Mouse (Mus musculus) stomach, postnatal 0 days (tissue): ENCODE data around the gene Coq2. TPM values are rescaled to one million over a fixed set of nuclear protein-coding genes. Genes with fewer than 3 reads are reported as not detected.

Experiments
- ATAC-seq: fragments of 200-750 bp; cut with Nextera tagmentation; 2 replicates; pipeline ENCODE4 v1.8.0; 2017; ENCODE audit not compliant: low FRiP score, low TSS enrichment
- DNase-seq: peaks from one replicate; pipeline ENCODE4 v3.0.0-alpha.2; 2016; ENCODE audit warnings: low spot score
- H3K27ac ChIP-seq: fragments of 300-500 bp; sonication (generic); replicated peaks from 2 replicates; pipeline ENCODE4 v1.5.1; 2014; ENCODE audit warnings: mild to moderate bottlenecking, control low read depth
- H3K27me3 ChIP-seq: fragments of 300-500 bp; sonication (generic); 2 replicates; pipeline ENCODE4 v1.6.1; 2014; ENCODE audit warnings: low read length; ENCODE audit not compliant: control insufficient read depth, insufficient read depth
- H3K36me3 ChIP-seq: fragments of 300-500 bp; sonication (generic); 2 replicates; pipeline ENCODE4 v1.6.1; 2014; ENCODE audit warnings: low read length, mixed read lengths; ENCODE audit not compliant: control insufficient read depth, insufficient read depth
- H3K4me1 ChIP-seq: fragments of 300-500 bp; sonication (generic); replicated peaks from 2 replicates; pipeline ENCODE4 v1.6.1; 2014; ENCODE audit warnings: antibody characterized with exemption; ENCODE audit not compliant: control insufficient read depth, insufficient read depth
- H3K4me2 ChIP-seq: fragments of 300-500 bp; sonication (generic); replicated peaks from 2 replicates; pipeline ENCODE4 v1.6.1; 2014; ENCODE audit warnings: low read depth, mild to moderate bottlenecking, control low read depth, moderate library complexity
- H3K4me3 ChIP-seq: fragments of 300-500 bp; sonication (generic); 2 replicates; pipeline ENCODE4 v1.5.1; 2014; ENCODE audit warnings: low read depth, low read length, control low read depth
- H3K9ac ChIP-seq: fragments of 300-500 bp; sonication (generic); 2 replicates; pipeline ENCODE4 v1.6.1; 2014; ENCODE audit warnings: mild to moderate bottlenecking, low read length, control low read depth, mixed read lengths
- H3K9me3 ChIP-seq: fragments of 300-500 bp; sonication (generic); 2 replicates; pipeline ENCODE4 v1.6.1; 2016; ENCODE audit warnings: low read length; ENCODE audit not compliant: control insufficient read depth
- CTCF ChIP-seq: IDR thresholded peaks from 2 replicates; pipeline ENCODE4 v1.5.1; 2016; ENCODE audit warnings: antibody characterized with exemption, low read depth, mild to moderate bottlenecking, moderate library complexity
- EP300 ChIP-seq: optimal IDR thresholded peaks from 2 replicates; pipeline ENCODE3; 2016; ENCODE audit warnings: antibody characterized with exemption
- WGBS: fragments of 180-500 bp; shearing (Covaris S2); extraction: QIAGEN DNeasy Blood & Tissue Kit; methylation state at CpG from one replicate; pipeline ENCODE4 v1.1.7; 2014; 5-methylcytosine and 5-hydroxymethylcytosine counted together
- polyA plus RNA-seq: library from polyadenylated mRNA; unstranded; fragments of >200 nt; fragmentation: Nextera tagmentation; extraction: Ambion mirVana; gene quantifications from 2 replicates; pipeline ENCODE4 v1.2.1, GENCODE M21; 2015

Gene Coq2
- polyA plus RNA-seq, 1 experiment from 2014 or later = 52.1 TPM

DNA sequence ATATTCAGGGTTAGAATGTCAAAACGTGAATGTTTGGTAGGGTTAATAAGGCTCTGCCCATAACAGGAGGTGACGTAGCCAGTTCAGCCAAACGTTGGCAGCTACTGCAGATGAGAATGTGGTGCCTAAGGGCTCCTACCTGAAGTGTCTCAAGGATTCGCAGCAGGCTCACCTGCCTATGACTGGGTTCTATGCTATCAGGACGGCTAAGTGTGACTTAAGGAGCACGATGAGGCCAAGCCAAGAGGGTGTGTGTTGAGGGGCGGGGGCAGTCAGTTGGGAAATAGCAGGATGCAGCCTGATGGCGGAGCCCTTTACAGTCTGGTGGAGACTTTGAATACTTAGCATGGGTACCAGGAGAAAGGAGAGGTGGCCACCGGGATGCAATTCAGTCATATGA is 22.6 kb downstream of the Coq2 start:
- DNase-seq (no peak), ATAC-seq (no peak)
- Histone ChIP-seq H3K27ac (no peak overlapping the region), H3K9ac (no peak overlapping the region), H3K4me1 (no peaks in the 10 kb centered on the region), H3K36me3 (peaks cover 9% of the 10 kb centered on the region; the same call in 1 of the 2 replicates), H3K27me3 (no peaks in the 10 kb centered on the region), H3K9me3 (no peaks in the 10 kb centered on the region), H3K4me3 (no peak overlapping the region), H3K4me2 (no peak overlapping the region)
- WGBS = 76% methylated on average over 9 of the region's 9 CpGs
- TF ChIP-seq CTCF = no peak
- TF ChIP-seq EP300 = no peak

- 76% methylated on average over 10 of the region's 10 CpGs for WGBS
- H3K27me3 ChIP-seq = no peaks in the 10 kb centered on the region
Measured at GRCm38 (mm10) chr5:100651486-100651885, 23.5 kb downstream of the Coq2 start.

GRCm38 (mm10) chr5:100650969-100651368 is 24.0 kb downstream of the Coq2 start:
- Histone ChIP-seq H3K27me3 (no peaks in the 10 kb centered on the region), H3K9ac (no peak overlapping the region), H3K4me3 (no peak overlapping the region), H3K9me3 (no peaks in the 10 kb centered on the region), H3K36me3 (peaks cover 3% of the 10 kb centered on the region; the same call in 1 of the 2 replicates), H3K27ac (no peak overlapping the region), H3K4me1 (no peaks in the 10 kb centered on the region), H3K4me2 (no peak overlapping the region)
- DNase-seq (no peak), ATAC-seq (no peak)
- no peak for TF ChIP-seq CTCF
- TF ChIP-seq EP300 = no peak
- 77% methylated on average over 7 of the region's 7 CpGs for WGBS

More at GRCm38 (mm10) chr5:100651486-100651885, 23.5 kb downstream of the Coq2 start:
- no peak for ATAC-seq
- Histone ChIP-seq H3K36me3 (peaks cover 3% of the 10 kb centered on the region; the same call in 1 of the 2 replicates), H3K27ac (no peak overlapping the region), H3K4me1 (no peaks in the 10 kb centered on the region), H3K4me2 (no peak overlapping the region), H3K9ac (no peak overlapping the region), H3K4me3 (no peak overlapping the region), H3K9me3 (no peaks in the 10 kb centered on the region)
- DNase-seq = no peak
- TF ChIP-seq CTCF (no peak), EP300 (no peak)

DNA sequence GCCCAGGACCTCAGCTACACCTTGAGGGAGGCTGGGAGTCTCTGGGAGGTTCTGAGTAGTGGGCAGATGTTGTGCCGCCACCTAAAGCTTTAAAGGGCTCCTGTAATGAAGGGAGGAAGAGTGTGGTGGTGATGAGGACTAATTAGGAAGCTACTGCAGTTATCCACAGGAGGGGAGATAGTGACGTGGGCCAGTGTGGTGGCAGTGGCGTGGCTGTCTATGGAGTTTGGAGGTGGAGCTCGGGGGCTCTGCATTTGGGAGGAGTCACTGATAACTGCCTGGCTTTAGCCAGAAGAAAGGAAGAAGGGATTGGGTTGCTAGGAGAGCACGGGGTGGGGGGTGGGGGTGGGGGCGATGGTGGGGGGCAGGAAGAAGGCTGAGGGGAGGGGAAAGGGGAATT is 26.4 kb downstream of the Coq2 start:
- WGBS = 36% methylated on average over 5 of the region's 6 CpGs
- Histone ChIP-seq H3K9me3 (no peaks in the 10 kb centered on the region), H3K9ac (no peak overlapping the region), H3K27ac (peak overlapping the region; percentile 50; the same call in 1 of the 2 replicates), H3K4me1 (no peaks in the 10 kb centered on the region; the same call in 1 of the 2 replicates), H3K4me3 (no peak overlapping the region), H3K27me3 (no peaks in the 10 kb centered on the region), H3K4me2 (peak overlapping the region; percentile 25; the same call in 1 of the 2 replicates), H3K36me3 (no peaks in the 10 kb centered on the region)
- TF ChIP-seq CTCF = no peak
- no peak for TF ChIP-seq EP300
- DNase-seq (no peak), ATAC-seq (no peak)

DNA sequence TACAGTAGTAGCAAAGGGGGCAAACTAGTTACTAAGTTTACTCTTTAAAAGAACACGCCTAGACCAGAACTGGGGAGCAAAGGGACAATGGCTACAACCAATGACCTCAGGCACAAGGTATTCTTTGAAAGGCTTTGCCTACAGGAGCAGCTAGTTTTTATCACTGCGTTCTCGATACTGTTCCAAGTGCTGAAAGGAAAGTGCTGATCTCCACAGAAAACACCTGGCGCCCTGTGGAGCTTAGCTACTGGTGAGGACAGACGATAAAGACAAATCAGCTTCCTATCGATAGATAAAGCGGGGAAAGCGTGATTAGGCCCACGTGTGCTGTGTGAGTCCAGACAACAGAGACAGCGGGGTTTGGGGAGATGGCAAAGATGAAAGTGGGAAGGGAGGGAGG is 26.9 kb downstream of the Coq2 start:
- H3K4me2 ChIP-seq = peak overlapping the region; percentile 25; the same call in 1 of the 2 replicates
- TF ChIP-seq EP300 = no peak
- TF ChIP-seq CTCF = no peak

GRCm38 (mm10) chr5:100646558-100646957 is 28.4 kb downstream of the Coq2 start:
- no peaks in the 10 kb centered on the region for H3K36me3 ChIP-seq
- DNase-seq (no peak), ATAC-seq (no peak)
- no peaks in the 10 kb centered on the region for H3K9me3 ChIP-seq
- H3K27ac ChIP-seq = peak overlapping the region; percentile 82
- WGBS = 68% methylated on average over 4 of the region's 4 CpGs
- H3K4me2 ChIP-seq = no peak overlapping the region
- no peaks in the 10 kb centered on the region; the same call in none of the 2 replicates for H3K4me1 ChIP-seq
- no peak overlapping the region for H3K9ac ChIP-seq
- no peaks in the 10 kb centered on the region for H3K27me3 ChIP-seq
- TF ChIP-seq CTCF (no peak), EP300 (no peak)
- no peak overlapping the region for H3K4me3 ChIP-seq

More for the DNA sequence above, 26.9 kb downstream of the Coq2 start:
- Histone ChIP-seq H3K27ac (peak overlapping the region; percentile 50; the same call in 1 of the 2 replicates), H3K27me3 (no peaks in the 10 kb centered on the region), H3K9me3 (no peaks in the 10 kb centered on the region), H3K4me3 (no peak overlapping the region), H3K9ac (no peak overlapping the region), H3K4me1 (no peaks in the 10 kb centered on the region; the same call in none of the 2 replicates), H3K36me3 (no peaks in the 10 kb centered on the region)
- no peak for DNase-seq
- ATAC-seq = peak; percentile 69
- 36% methylated on average over 10 of the region's 10 CpGs for WGBS
